Mouse (Mus musculus) lung, postnatal 0 days (tissue): ENCODE data around the gene Polr2e.

ENCODE experiments used
- CTCF ChIP-seq: IDR thresholded peaks from 2 replicates; pipeline ENCODE4 v1.5.1; 2016; ENCODE audit warnings: antibody characterized with exemption, mild to moderate bottlenecking
- EP300 ChIP-seq: IDR thresholded peaks from 2 replicates; pipeline ENCODE4 v1.6.1; 2016; ENCODE audit warnings: antibody characterized with exemption, mild to moderate bottlenecking, control low read depth

DNA sequence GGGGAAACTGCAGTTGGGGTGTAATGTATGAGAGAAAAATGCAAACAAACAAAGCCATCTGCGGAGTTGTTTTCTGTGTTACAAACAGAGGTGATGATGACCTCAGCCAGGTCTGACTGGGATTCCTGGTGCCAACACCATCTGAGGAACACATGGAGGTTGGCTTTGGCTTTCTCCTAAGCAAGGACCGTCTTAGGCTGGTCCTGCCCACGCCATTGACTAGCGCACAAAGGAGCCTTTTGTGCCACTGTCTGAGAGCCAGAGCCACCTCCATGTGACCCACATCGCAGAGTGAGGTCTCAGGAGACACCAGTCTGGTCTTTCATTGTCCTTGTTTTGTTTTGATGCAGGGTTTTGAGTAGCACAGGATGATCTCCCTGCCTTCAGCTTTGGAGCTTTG, 8.8 kb upstream of the Polr2e start:
- TF ChIP-seq EP300 (no peak), CTCF (no peak)
